Mouse (Mus musculus) MEL (cell line): ENCODE measurements at regions not wholly inside any gene's neighbourhood (a gene's known extent, or its start where the extent isn't known, plus 50 kb on each side); places are given as distances from the start of the nearest gene placed in this dataset.

Experiments
- ZMIZ1 ChIP-seq: IDR thresholded peaks from 2 replicates; pipeline ENCODE4 v1.6.1; 2012; ENCODE audit warnings: low read depth, mild to moderate bottlenecking, inconsistent platforms, low read length, improper control_type of control experiment, moderate library complexity

DNA sequence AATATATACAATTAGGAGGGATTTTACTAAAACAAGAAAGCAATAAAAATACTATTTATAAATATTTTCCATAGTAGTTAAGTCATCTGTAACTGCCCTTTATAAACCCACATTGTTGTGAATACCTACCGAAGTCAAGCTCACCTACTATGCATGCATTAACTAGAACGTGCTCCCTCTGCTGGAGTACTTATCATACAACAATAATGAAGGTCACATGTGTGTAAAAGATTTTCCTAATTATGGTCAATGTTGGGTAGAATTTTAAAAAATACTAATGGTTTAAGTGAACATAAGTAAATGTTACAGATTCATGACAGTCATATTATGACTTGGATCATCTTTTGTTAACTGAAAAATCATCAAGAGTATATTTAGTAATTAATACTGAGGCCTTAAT is 50.0 kb upstream of the Pou3f4 start (continued):
- no peak for TF ChIP-seq ZMIZ1
- TF ChIP-seq, all 39 proteins: peak for 7
